Mouse (Mus musculus): ENCODE data around the gene Vps13c.
A peak's percentile ranks its signal among the peaks of the same experiment; 100 is the strongest.

- 0 out of 2 replicates have a peak, but pooled peaks have one; percentile 14 for TF ChIP-seq CTCF (IDR thresholded peaks at IDR 0.05; ENCODE audit: low read depth, low read length)
- TF ChIP-seq POLR2A (IDR thresholded peaks at IDR 0.05; ENCODE audit: borderline replicate concordance, low read depth, low read length), result no peak
Measured at GRCm38 (mm10) chr9:67851150-67851549, 11.0 kb downstream of the Vps13c start.

All from bone marrow macrophage, adult 2 months (primary cell).